Mouse (Mus musculus) cerebellum, adult 11-12 months (tissue): Measurements from ENCODE around the gene Ints13.
"Not testable (repeated sequence)": the region's sequence is repeated elsewhere in the genome, so short reads cannot be mapped to it uniquely, and the experiment has no call there.

Experiments
- DNase-seq: peaks from one replicate; pipeline ENCODE4 v3.0.0; 2022

Gene Ints13

GRCm38 (mm10) chr6:146577310-146578109 lies at the start of gene Ints13:
Gene Ints13, minus strand, starts transcription at chr6:146577835.
- peak; percentile 99 for DNase-seq

- DNase-seq: no peak
Measured at GRCm38 (mm10) chr6:146616670-146617069, 39.0 kb upstream of the Ints13 start.

- no peak for DNase-seq
Measured at GRCm38 (mm10) chr6:146615891-146616290, 38.3 kb upstream of the Ints13 start.

- DNase-seq: no peak
Measured at GRCm38 (mm10) chr6:146614541-146614940, 36.9 kb upstream of the Ints13 start.

- DNase-seq: no peak
Measured at GRCm38 (mm10) chr6:146613907-146614306, 36.3 kb upstream of the Ints13 start.

GRCm38 (mm10) chr6:146612736-146613135 lies 35.1 kb upstream of the Ints13 start:
- DNase-seq: no peak

- no peak for DNase-seq
Measured at GRCm38 (mm10) chr6:146611897-146612296, 34.3 kb upstream of the Ints13 start.

GRCm38 (mm10) chr6:146611385-146611784 lies 33.8 kb upstream of the Ints13 start:
- DNase-seq: no peak

- no peak for DNase-seq
Measured at GRCm38 (mm10) chr6:146603651-146604050, 26.0 kb upstream of the Ints13 start.

- no peak for DNase-seq
Measured at GRCm38 (mm10) chr6:146602601-146603000, 25.0 kb upstream of the Ints13 start.

GRCm38 (mm10) chr6:146585134-146585533 lies 7.5 kb upstream of the Ints13 start:
- DNase-seq: no peak

GRCm38 (mm10) chr6:146583366-146584046 lies 5.9 kb upstream of the Ints13 start:
- DNase-seq: no peak

GRCm38 (mm10) chr6:146580381-146580926 lies 2.8 kb upstream of the Ints13 start:
- no peak for DNase-seq

GRCm38 (mm10) chr6:146578586-146578985 lies 951 bp upstream of the Ints13 start:
- DNase-seq: peak; percentile 16

- DNase-seq: no peak
Measured at GRCm38 (mm10) chr6:146578111-146578531, 486 bp upstream of the Ints13 start.

GRCm38 (mm10) chr6:146576903-146577302 lies 732 bp downstream of the Ints13 start, which contains the start of gene Fgfr1op2:
Gene Fgfr1op2, plus strand, starts transcription at chr6:146577203.
- DNase-seq: no peak

GRCm38 (mm10) chr6:146572073-146572472 lies 5.6 kb downstream of the Ints13 start:
- no peak for DNase-seq

- DNase-seq: not testable (repeated sequence)
Measured at GRCm38 (mm10) chr6:146562461-146562860, 15.2 kb downstream of the Ints13 start.

- DNase-seq: no peak
Measured at GRCm38 (mm10) chr6:146551326-146551725, 26.3 kb downstream of the Ints13 start.

- DNase-seq: no peak
Measured at GRCm38 (mm10) chr6:146550421-146550820, 27.2 kb downstream of the Ints13 start.

GRCm38 (mm10) chr6:146545289-146545865 lies 32.3 kb downstream of the Ints13 start:
- DNase-seq: no peak

GRCm38 (mm10) chr6:146544622-146545021 lies 33.0 kb downstream of the Ints13 start:
- no peak for DNase-seq

GRCm38 (mm10) chr6:146540386-146540785 lies 37.2 kb downstream of the Ints13 start:
- DNase-seq: no peak
